Mouse (Mus musculus) hindbrain, embryonic 15.5 days (tissue): ENCODE data around the gene Des. TPM values are rescaled to one million over a fixed set of nuclear protein-coding genes. Genes with fewer than 3 reads are reported as not detected.

Experiments used
- ATAC-seq: fragments of 200-750 bp; cut with Nextera tagmentation; 2 replicates; pipeline ENCODE4 v1.8.0; 2017; ENCODE audit warnings: low read depth, moderate number of reproducible peaks, moderate TSS enrichment; ENCODE audit not compliant: low FRiP score
- H3K27ac ChIP-seq: fragments of 300-500 bp; sonication (generic); replicated peaks from 2 replicates; pipeline ENCODE4 v1.5.1; 2015; ENCODE audit warnings: mild to moderate bottlenecking, inconsistent platforms
- H3K27me3 ChIP-seq: fragments of 300-500 bp; sonication (generic); 2 replicates; pipeline ENCODE4 v1.6.1; 2015; ENCODE audit warnings: control low read depth, inconsistent platforms
- H3K36me3 ChIP-seq: fragments of 300-500 bp; sonication (generic); 2 replicates; pipeline ENCODE4 v1.6.1; 2015; ENCODE audit warnings: control low read depth, inconsistent platforms
- H3K4me1 ChIP-seq: fragments of 300-500 bp; sonication (generic); replicated peaks from 2 replicates; pipeline ENCODE4 v1.6.1; 2015; ENCODE audit warnings: control low read depth, inconsistent platforms
- H3K4me2 ChIP-seq: fragments of 300-500 bp; sonication (generic); 2 replicates; pipeline ENCODE4 v1.6.1; 2015; ENCODE audit warnings: moderate library complexity, mild to moderate bottlenecking, inconsistent platforms
- H3K4me3 ChIP-seq: fragments of 300-500 bp; sonication (generic); 2 replicates; pipeline ENCODE4 v1.5.1; 2015; ENCODE audit warnings: mild to moderate bottlenecking, inconsistent platforms
- H3K9ac ChIP-seq: fragments of 300-500 bp; sonication (generic); 2 replicates; pipeline ENCODE4 v1.6.1; 2015; ENCODE audit warnings: inconsistent platforms
- H3K9me3 ChIP-seq: fragments of 300-500 bp; sonication (generic); 2 replicates; pipeline ENCODE4 v1.6.1; 2016; ENCODE audit warnings: control low read depth, inconsistent platforms
- WGBS: fragments of 180-500 bp; shearing (Covaris S2); methylation state at CpG from one replicate; pipeline ENCODE4 v1.1.7; 2015; 5-methylcytosine and 5-hydroxymethylcytosine counted together
- polyA plus RNA-seq: library from polyadenylated mRNA; unstranded; fragments of >200 nt; fragmentation: Nextera tagmentation; extraction: Ambion mirVana; gene quantifications from 2 replicates; pipeline ENCODE4 v1.2.1, GENCODE M21; 2015

Des gene
- polyA plus RNA-seq, 1 experiment from 2014 or later, result 1.1 TPM

DNA sequence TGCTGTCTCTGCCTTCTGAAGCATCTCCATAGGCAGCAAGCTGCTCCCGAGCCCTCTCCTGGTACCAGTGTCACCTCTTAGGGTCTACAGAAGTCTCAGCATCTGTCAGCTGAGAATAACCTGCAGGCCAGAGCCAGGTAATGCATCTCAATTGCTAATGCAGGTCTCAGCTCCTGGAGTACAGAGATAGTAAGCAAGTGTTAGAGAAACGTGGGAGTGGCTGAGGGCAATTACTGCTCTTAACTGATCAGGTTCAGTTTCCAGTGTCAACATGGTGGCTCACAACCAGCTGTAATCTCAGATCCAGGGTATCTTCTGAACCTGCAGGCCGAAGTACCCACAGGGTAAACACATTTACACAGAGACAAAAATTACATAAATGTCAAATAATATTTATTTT, 23.7 kb upstream of the Des start:
- Histone ChIP-seq H3K9ac (no peak overlapping the region), H3K36me3 (no peaks in the 10 kb centered on the region), H3K9me3 (no peaks in the 10 kb centered on the region), H3K4me1 (peaks cover 26% of the 10 kb centered on the region), H3K4me2 (no peak overlapping the region), H3K4me3 (no peak overlapping the region), H3K27ac (no peak overlapping the region), H3K27me3 (no peaks in the 10 kb centered on the region)
- ATAC-seq, result no peak
- 73% methylated on average over 3 of the region's 3 CpGs for WGBS

DNA sequence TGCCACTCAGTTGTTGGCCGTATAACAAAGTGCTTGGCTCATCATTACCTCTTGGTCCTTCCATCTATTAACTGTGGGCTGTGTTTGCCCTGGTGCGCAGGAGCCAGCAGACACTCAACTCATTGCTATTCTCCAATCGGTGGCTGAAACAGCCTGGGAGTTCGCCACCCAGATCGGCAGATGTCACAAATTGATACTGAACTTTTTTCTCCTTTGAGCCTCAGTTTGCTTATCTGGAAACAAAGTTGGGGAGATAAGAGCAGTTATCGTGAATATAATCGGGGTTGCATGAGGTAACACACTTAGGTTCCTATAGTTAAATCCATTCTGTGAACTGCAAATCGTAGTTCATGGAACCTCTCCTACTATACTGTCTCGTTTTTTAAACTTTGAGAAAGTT, 23.0 kb upstream of the Des start:
- ATAC-seq, result no peak
- Histone ChIP-seq H3K4me3 (no peak overlapping the region), H3K27ac (no peak overlapping the region), H3K4me1 (peaks cover 26% of the 10 kb centered on the region), H3K27me3 (no peaks in the 10 kb centered on the region), H3K36me3 (no peaks in the 10 kb centered on the region), H3K4me2 (no peak overlapping the region), H3K9me3 (no peaks in the 10 kb centered on the region), H3K9ac (no peak overlapping the region)
- whole genome bisulfite sequencing, result 85% methylated on average over 9 of the region's 9 CpGs

DNA sequence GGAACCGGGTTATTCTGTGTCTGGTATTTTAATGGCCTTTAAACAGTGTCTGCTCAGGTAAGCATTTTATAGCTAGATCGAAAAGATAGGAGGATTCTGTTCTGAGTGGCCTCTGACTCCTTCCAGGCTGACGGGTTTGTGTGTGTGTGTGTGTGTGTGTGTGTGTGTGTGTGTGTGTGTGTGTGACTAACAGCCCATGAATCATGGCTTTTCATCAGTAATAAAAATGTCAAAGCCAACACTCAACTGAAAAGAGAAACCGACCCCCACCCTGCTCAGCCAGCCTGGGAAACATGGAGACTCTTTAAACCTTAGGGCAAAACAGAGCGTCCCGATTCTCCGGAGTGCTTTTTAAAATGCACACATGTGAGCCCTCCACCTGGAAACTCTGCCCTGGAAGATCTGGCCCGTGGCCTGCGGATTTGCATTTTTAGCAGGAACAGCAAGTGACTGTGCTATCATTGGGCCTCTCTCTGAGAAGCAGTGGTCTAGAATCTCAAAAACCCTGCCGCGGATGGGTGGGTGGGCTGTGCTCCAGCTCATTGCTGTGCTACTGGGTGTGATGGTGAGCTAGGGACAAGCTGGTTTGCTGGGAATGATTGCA, 21.9 kb upstream of the Des start:
- Histone ChIP-seq H3K4me2 (no peak overlapping the region), H3K9ac (no peak overlapping the region), H3K27ac (no peak overlapping the region), H3K27me3 (no peaks in the 10 kb centered on the region), H3K4me1 (peaks cover 26% of the 10 kb centered on the region), H3K36me3 (no peaks in the 10 kb centered on the region), H3K4me3 (no peak overlapping the region), H3K9me3 (no peaks in the 10 kb centered on the region)
- peak; percentile 29; the same call in 1 of the 2 replicates for ATAC-seq
- WGBS, result 23% methylated on average over 11 of the region's 11 CpGs

DNA sequence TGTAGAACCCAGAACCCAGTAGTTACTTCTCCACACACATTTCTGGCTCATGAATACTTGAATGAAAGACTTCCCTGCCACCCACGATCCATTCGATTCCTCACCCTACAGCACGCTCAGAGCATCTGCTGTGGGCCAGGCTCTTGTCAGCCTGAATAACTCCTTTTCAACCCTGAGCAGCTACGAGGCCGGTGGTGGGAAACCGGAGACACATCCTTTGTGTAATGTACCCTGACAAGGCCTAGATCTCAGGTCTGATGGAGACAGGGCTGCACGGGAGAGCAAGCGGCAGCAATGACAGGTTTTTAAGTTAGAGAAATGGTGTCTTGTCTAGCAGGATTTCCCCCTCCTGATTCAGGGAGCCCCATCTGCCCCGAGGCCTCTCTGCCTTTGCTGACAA, 20.8 kb upstream of the Des start:
- no peak overlapping the region for H3K4me2 ChIP-seq
- H3K27me3 ChIP-seq, result no peaks in the 10 kb centered on the region
- peaks cover 28% of the 10 kb centered on the region for H3K4me1 ChIP-seq
- H3K36me3 ChIP-seq, result no peaks in the 10 kb centered on the region
- H3K27ac ChIP-seq, result peak overlapping the region; percentile 32; the same call in 1 of the 2 replicates
- H3K9me3 ChIP-seq, result no peaks in the 10 kb centered on the region
- 20% methylated on average over 9 of the region's 9 CpGs for WGBS
- no peak overlapping the region for H3K9ac ChIP-seq
- no peak; the same call in 1 of the 2 replicates for ATAC-seq
- H3K4me3 ChIP-seq, result no peak overlapping the region

DNA sequence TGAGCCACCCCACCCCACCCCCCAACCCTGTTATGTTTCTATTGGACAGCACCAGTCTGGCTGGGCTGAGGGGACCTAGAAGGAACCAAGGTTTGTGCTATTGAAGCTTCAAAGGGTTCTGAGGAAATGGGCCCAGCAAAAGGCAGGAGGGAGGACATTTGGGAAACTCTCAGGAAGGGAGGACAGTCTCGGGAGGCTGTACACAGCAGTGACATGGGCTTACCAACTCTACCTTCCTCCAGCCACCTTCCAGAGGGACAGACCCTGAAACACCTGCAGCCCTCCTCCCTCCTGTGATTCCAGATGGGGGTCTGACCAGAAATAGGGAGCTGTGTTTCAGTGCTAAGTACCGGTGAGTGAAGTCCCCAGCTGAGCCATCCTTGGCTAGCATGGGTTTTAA, 19.6 kb upstream of the Des start:
- Histone ChIP-seq H3K9me3 (no peaks in the 10 kb centered on the region), H3K4me1 (peaks cover 34% of the 10 kb centered on the region), H3K27me3 (no peaks in the 10 kb centered on the region), H3K36me3 (no peaks in the 10 kb centered on the region), H3K27ac (no peak overlapping the region), H3K4me2 (no peak overlapping the region), H3K4me3 (no peak overlapping the region), H3K9ac (no peak overlapping the region)
- 79% methylated on average over 2 of the region's 2 CpGs for WGBS
- ATAC-seq, result no peak

DNA sequence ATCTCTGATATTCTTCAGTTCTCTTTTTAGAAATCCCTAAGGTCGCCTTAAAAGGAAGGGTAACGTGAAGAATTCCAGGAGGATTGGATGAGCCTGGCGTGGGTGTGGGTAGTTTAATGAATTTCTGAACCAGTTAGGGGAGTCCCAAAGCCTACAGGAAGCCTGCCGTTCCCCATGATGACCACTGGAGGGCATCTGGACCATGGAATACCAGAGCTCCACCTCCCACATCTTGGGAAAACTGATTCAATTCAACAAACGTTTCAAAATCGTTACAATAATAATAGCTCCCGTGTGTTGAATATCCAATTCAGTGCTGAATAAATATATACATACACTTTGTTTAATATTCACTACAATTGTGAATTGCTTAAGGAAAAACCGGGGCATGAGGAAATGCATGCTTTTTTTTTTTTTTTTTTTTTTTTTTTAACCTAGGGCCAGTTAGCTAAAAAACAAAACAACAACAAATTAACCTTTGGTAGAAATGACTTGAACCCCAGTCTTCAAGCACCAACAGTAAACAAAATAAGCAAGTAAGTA, 17.2 kb upstream of the Des start:
- H3K27ac ChIP-seq, result no peak overlapping the region
- H3K27me3 ChIP-seq, result no peaks in the 10 kb centered on the region
- H3K4me1 ChIP-seq, result peaks cover 29% of the 10 kb centered on the region
- no peak overlapping the region for H3K9ac ChIP-seq
- no peak overlapping the region for H3K4me3 ChIP-seq
- no peak overlapping the region for H3K4me2 ChIP-seq
- ATAC-seq, result no peak
- no peaks in the 10 kb centered on the region for H3K36me3 ChIP-seq
- under 1% methylated on average over 8 of the region's 8 CpGs for WGBS
- H3K9me3 ChIP-seq, result no peaks in the 10 kb centered on the region

DNA sequence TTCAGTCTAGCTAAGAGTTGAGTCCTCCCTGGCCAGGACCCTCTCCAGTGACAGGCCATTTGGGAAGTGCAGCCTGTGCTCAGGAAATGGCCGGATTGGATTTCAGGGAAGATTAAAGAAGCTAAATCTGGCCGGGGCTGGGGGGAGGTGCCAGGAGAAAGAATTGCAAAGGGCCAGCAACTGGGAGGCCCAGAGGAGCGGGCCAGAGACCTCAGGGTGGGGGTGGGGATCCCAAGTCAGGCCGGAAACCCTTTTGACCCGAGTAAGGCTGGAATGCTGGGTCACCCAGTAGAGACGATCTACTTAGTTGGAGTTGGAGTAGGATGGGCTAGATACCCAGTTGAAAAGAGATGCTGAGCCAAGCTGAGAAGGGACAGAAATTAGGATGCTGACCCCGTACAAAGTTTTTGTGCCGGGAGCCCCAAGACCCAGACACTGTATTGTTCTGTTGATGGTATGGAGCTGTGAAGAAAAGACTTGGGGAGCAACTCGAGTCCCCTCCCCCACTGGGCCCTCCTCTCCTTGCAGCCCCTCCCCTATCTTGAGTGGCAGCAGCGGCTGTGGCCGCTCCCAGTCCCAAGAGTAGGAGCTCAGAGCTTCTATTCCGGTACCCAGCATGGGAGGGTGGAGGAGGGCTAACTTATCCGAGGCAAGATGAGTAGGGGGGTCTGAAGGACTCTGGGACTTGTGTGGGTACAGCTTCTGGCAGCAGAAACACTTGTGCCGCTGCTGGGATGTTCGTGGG, 15.7 kb upstream of the Des start:
- Histone ChIP-seq H3K27ac (no peak overlapping the region), H3K4me3 (no peak overlapping the region), H3K4me1 (peaks cover 14% of the 10 kb centered on the region), H3K36me3 (no peaks in the 10 kb centered on the region), H3K27me3 (no peaks in the 10 kb centered on the region), H3K9me3 (no peaks in the 10 kb centered on the region), H3K4me2 (no peak overlapping the region), H3K9ac (no peak overlapping the region)
- ATAC-seq, result peak; percentile 19; the same call in 1 of the 2 replicates
- WGBS, result 4% methylated on average over 15 of the region's 15 CpGs

DNA sequence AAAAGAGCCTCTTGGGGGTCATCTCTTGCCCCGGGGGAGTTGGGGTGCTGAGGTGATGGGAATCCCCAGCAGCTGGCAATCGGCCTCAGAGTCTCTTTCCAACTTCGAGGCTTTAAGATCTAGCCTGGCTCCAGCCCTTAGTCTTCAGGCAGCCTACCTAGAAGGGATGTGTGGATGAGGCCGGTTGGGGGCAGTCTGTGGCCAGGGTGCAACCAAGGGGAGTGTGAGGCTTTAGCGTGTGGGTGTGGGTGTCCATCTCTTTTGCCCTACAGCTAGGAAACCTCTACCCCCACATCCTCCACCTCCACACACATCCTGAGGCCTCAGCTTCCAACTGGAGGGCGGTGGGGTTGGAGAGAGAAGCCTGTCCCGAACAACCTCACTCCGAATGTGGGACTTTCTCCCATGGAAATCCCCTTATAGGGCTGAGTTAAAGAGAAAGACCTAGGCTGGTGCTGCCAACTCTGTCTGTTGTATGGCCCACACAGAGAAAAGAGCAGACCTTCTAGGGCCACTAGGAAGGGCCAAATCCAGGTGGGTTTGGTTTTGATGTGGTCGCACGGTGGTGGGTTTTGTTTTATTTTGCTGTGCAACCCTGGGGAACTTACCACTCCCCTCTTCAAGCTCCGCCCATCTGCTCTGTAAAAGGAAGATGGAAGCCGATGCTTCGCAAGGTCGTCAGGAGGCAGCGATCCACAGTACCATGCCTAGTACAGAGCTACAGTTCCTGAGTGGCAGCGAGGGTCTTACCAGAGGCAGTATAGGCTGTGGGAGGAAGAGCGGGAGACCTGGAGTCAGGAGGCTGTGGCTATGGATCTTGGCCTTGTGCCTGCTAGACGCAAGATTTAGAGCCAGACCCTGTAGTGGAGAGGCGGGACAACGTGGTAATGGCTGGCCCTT, 14.8 kb upstream of the Des start:
- no peak overlapping the region for H3K27ac ChIP-seq
- H3K4me3 ChIP-seq, result no peak overlapping the region
- WGBS, result 38% methylated on average over 20 of the region's 20 CpGs
- no peak for ATAC-seq
- H3K9ac ChIP-seq, result no peak overlapping the region
- H3K9me3 ChIP-seq, result no peaks in the 10 kb centered on the region
- H3K36me3 ChIP-seq, result no peaks in the 10 kb centered on the region
- no peaks in the 10 kb centered on the region for H3K27me3 ChIP-seq
- H3K4me1 ChIP-seq, result peaks cover 9% of the 10 kb centered on the region; the same call in 1 of the 2 replicates
- no peak overlapping the region for H3K4me2 ChIP-seq

DNA sequence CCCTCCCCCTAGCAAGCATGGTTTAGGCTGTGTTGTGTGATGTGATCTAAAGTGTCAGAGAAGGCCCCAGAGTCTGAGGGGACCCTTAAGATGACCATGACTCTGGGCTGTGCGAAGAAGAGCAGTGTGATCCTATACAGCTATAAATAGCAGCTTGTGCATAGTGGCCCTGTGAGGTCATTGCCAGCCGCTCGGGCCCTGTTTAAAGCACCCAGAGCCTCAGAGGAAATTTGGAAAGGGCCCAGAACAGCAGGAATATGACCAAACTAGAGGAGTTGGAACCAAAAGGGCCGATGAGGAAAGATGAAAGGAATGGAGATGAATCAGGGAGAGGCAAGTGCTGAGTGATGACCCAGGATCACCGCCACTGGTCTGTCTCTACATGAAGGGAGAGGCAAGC, 12.8 kb upstream of the Des start:
- H3K4me1 ChIP-seq, result peaks cover 9% of the 10 kb centered on the region; the same call in 1 of the 2 replicates
- no peak overlapping the region for H3K27ac ChIP-seq
- no peak for ATAC-seq
- H3K9ac ChIP-seq, result no peak overlapping the region
- 84% methylated on average over 5 of the region's 5 CpGs for WGBS
- no peak overlapping the region for H3K4me2 ChIP-seq
- H3K27me3 ChIP-seq, result no peaks in the 10 kb centered on the region
- H3K36me3 ChIP-seq, result no peaks in the 10 kb centered on the region
- H3K4me3 ChIP-seq, result no peak overlapping the region
- no peaks in the 10 kb centered on the region for H3K9me3 ChIP-seq

DNA sequence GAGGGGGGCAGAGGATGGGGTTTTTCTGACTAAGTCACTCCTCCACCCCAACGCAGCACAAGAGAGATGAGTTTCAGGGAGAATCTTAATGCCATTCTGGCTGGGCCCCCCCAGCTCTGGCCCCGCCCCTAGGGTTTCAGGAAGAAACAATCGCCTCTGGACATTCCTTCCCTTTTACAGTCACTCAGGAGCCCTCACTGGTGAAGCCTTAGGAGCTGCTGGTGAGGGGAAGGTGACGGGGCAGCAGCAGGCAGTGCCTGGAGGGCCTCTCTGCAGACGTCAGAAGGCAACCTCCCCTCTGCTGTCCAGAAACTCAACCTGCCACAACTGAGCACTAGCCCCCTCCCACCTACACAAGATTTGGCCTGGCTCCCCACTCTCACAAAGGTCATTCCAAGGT, 10.9 kb upstream of the Des start:
- no peaks in the 10 kb centered on the region for H3K27me3 ChIP-seq
- no peak for ATAC-seq
- no peak overlapping the region for H3K27ac ChIP-seq
- H3K9me3 ChIP-seq, result no peaks in the 10 kb centered on the region
- WGBS, result 51% methylated on average over 5 of the region's 5 CpGs
- H3K9ac ChIP-seq, result no peak overlapping the region
- H3K36me3 ChIP-seq, result no peaks in the 10 kb centered on the region
- H3K4me2 ChIP-seq, result no peak overlapping the region
- H3K4me3 ChIP-seq, result no peak overlapping the region
- H3K4me1 ChIP-seq, result peaks cover 6% of the 10 kb centered on the region; the same call in 1 of the 2 replicates

DNA sequence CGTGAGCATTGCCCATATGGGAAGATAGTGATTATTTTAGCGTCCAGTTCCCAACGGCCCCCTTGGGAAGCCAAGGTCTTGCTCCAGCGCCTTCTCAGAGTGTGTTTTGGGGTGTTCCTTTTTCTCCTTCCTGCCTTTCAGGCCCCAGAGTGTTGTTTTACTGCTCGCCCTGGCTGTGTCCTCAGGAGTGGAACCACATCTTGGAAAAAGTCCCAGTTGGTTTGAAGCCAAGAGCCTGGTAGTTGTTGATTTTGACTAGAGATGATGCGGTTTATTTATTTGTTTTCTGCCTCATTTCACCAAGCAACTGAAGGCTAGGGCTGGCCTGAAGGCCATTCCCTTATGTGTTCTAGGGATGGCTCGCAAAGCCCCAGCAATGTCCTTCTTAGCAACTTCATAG, 2.9 kb upstream of the Des start:
- Histone ChIP-seq H3K27ac (no peak overlapping the region), H3K4me3 (no peak overlapping the region), H3K27me3 (peaks cover 42% of the 10 kb centered on the region), H3K36me3 (no peaks in the 10 kb centered on the region), H3K4me2 (no peak overlapping the region), H3K9ac (no peak overlapping the region), H3K4me1 (peaks cover 7% of the 10 kb centered on the region), H3K9me3 (no peaks in the 10 kb centered on the region)
- ATAC-seq, result no peak
- WGBS, result 63% methylated on average over 7 of the region's 7 CpGs

DNA sequence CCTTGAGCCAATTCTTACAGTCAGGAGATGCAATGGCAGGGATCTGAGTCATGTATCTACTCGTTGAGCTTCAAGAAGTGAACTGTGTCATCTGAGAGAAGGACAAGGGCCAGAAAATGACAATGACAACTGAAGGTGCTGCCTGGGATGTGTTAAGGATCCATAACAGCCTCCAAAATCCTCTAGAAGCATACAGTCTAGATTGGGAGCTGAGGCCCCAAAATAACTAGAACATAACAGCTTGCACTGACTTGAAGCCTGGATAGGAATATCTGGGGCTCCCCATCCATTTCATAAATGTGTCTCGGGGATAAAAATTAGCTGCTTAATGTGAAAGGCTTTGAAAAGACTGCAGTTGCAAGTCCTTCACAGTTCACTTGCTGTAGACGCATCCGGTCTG, 2.1 kb upstream of the Des start:
- 87% methylated on average over 4 of the region's 4 CpGs for WGBS
- Histone ChIP-seq H3K4me3 (no peak overlapping the region), H3K36me3 (no peaks in the 10 kb centered on the region), H3K4me2 (no peak overlapping the region), H3K9ac (no peak overlapping the region), H3K27me3 (peaks cover 46% of the 10 kb centered on the region), H3K27ac (no peak overlapping the region), H3K9me3 (no peaks in the 10 kb centered on the region), H3K4me1 (peaks cover 7% of the 10 kb centered on the region)
- no peak for ATAC-seq
